Mouse (Mus musculus) liver, adult 2 months (tissue): ENCODE measurements at regions not wholly inside any gene's neighbourhood (a gene's known extent, or its start where the extent isn't known, plus 50 kb on each side); places are given as distances from the start of the nearest gene placed in this dataset.

Source experiments
- CTCF ChIP-seq: fragments of 200-500 bp; IDR thresholded peaks from 2 replicates; pipeline ENCODE4 v1.5.1; 2011; ENCODE audit warnings: low read depth, low read length, control low read depth
- POLR2A ChIP-seq: fragments of 200-500 bp; IDR thresholded peaks from 2 replicates; pipeline ENCODE4 v1.6.1; 2011; ENCODE audit warnings: low read length, control low read depth; ENCODE audit not compliant: insufficient read depth; ENCODE audit errors: extremely low read depth

- TF ChIP-seq CTCF (no peak), POLR2A (no peak)
Observed at GRCm38 (mm10) chr16:46728424-46728823, 230.1 kb upstream of the Nectin3 start.
